Mouse (Mus musculus): Measurements from ENCODE around the gene Wasf1.

DNA sequence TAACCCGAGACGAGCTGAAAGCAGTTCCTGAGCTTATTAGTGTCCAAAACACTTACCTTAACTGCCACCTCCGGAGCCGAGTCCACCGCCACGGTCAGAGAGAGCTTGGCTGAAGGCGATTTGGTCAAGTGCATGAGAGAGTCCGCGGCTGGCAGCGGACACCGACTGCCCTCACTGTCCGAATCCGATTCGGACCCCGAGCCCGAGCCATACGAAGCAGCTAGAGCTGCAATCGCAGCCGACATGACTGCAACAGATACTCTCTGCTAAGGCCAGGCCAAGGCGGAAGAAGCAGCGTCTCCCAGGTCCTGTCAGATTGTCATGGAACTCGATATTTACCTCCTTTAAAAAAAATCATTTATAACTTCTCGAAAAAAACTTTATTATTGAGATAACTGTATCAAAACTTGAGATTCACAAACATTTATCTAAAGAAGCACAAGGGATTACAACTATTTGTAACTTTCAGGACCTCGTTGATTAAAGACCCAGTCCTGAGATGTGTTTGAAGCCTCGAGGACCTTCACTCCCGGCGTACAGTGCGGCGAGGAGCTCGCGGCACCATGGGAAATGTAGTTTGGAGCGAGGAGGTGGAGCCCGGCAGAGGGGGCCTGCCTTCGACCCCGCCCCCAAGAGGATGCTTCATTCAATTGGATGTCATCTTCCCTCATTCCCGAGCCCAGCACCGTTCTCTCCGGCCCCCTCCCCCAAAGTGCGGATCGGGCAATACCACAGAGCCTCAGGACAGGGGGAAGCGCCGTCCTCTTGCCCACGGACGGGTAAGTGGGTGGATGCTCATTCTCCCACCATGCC lies at the start of gene Wasf1, which contains the start of gene Cdc40:
- TF ChIP-seq ZNF384 (IDR thresholded peaks at IDR 0.05; ENCODE audit: low read depth, low read length) (no peak), MAFK (IDR thresholded peaks at IDR 0.05; ENCODE audit: insufficient read depth, low read depth, low read length) (no peak)
